Mouse (Mus musculus): ENCODE data around the gene Gne. TPM values are rescaled to one million over a fixed set of nuclear protein-coding genes. Genes with fewer than 3 reads are reported as not detected.

Gne gene
- polyA plus RNA-seq, 1 experiment from 2014 or later: 31.7 TPM

DNA sequence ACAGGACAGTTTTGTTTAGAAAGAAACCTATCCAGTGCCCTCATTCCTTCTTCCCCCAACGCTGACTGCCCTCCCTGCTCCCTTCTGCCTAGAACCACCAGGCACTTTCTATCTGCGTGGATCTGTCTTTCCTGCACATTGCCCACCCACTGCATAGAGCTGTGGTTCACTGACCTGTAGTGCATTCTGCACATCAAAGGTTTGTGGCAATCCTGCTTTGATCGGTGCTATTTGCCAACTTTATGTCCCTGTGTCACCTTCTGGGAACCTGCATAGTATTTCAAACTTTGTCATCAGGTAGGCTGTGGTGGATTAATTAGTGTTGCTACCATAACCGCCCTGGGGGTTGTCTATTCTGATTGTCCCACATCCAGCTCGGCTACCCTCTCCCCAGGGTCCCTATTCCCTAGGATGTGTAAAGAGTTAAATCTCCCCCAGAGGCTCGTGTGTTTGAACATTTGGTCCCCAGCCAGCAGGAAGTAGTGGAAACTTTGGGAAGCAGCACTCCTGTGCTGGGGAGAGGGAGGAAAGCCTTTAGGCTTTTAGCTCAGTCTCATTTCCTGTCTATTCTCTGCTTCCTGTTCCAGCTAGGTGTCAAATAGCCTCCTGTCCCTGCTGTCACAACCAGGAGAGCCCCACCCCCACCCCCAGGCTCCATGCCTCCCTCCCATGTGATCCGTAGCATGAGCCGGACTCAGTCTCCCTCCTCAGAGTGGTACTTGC is 20.4 kb upstream of the Gne start:
- Histone ChIP-seq H3K36me3 (replicated peaks) (no peaks in the 10 kb centered on the region), H3K27me3 (peaks cover 33% of the 10 kb centered on the region), H3K9ac (no peak overlapping the region), H3K4me2 (no peak overlapping the region), H3K4me3 (replicated peaks) (no peak overlapping the region), H3K27ac (replicated peaks) (no peak overlapping the region), H3K9me3 (replicated peaks) (no peaks in the 10 kb centered on the region), H3K4me1 (replicated peaks) (peaks cover 17% of the 10 kb centered on the region)
- ATAC-seq (ENCODE audit: insufficient read depth): no peak
- 35% methylated on average over 8 of the region's 8 CpGs for whole genome bisulfite sequencing (ENCODE audit: insufficient replicate concordance)

DNA sequence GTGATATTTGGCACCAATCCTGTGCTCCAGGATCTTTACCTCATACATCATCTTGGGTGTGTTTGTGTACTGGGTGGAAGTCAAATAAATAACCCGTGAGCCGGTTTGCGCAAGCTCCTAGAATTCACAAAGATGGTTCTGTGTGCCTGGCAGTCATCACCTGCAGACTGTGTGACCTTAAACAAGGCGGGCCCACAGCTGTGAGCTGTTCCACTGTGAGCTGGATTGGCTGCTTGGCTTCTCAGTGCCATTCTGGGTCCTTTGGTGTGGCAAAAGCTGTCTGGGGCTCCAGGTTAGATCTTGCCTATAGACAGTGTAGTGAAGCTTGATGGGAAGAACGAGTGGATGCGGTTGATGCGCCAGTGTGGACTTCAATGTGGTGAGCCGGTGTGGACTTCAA is 19.6 kb upstream of the Gne start:
- Histone ChIP-seq H3K36me3 (replicated peaks) (no peaks in the 10 kb centered on the region), H3K4me3 (replicated peaks) (no peak overlapping the region), H3K9me3 (replicated peaks) (no peaks in the 10 kb centered on the region), H3K4me1 (replicated peaks) (peaks cover 17% of the 10 kb centered on the region), H3K4me2 (no peak overlapping the region), H3K27ac (replicated peaks) (no peak overlapping the region), H3K9ac (no peak overlapping the region), H3K27me3 (peaks cover 33% of the 10 kb centered on the region)
- WGBS (ENCODE audit: insufficient replicate concordance): 78% methylated on average over 8 of the region's 8 CpGs
- ATAC-seq (ENCODE audit: insufficient read depth): no peak

GRCm38 (mm10) chr4:44097576-44098335 is 13.8 kb upstream of the Gne start:
- Histone ChIP-seq H3K27ac (replicated peaks) (no peak overlapping the region), H3K27me3 (peaks cover 5% of the 10 kb centered on the region), H3K9ac (no peak overlapping the region), H3K4me2 (no peak overlapping the region), H3K36me3 (replicated peaks) (no peaks in the 10 kb centered on the region), H3K4me3 (replicated peaks) (no peak overlapping the region), H3K4me1 (replicated peaks) (peaks cover 5% of the 10 kb centered on the region), H3K9me3 (replicated peaks) (no peaks in the 10 kb centered on the region)
- 44% methylated on average over 11 of the region's 11 CpGs for WGBS (ENCODE audit: insufficient replicate concordance)
- no peak for ATAC-seq (ENCODE audit: insufficient read depth)

DNA sequence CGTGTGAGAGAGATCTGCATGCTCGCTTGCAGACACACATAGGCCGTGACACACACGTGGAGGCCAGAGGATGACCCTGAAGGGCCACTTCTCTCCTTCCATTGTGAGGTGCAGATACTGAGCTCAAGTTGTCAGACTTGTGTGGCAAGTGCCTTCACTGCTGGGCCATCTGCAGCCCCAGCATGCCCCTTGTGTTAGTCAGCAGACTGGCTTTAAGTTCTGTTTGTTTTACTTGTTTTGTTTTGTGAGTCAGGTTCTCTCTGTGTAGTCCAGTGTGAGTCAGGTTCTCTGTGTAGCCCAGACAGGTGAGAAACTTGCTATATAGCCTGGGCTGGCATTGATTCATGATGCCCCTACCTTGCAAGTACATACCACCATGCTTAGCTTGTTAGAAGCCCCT is 10.5 kb upstream of the Gne start:
- H3K9ac ChIP-seq: no peak overlapping the region
- H3K4me2 ChIP-seq: no peak overlapping the region
- ATAC-seq (ENCODE audit: insufficient read depth): no peak
- 82% methylated on average over 4 of the region's 4 CpGs for WGBS (ENCODE audit: insufficient replicate concordance)
- H3K4me3 ChIP-seq (replicated peaks): no peak overlapping the region
- no peaks in the 10 kb centered on the region for H3K9me3 ChIP-seq (replicated peaks)
- peaks cover 22% of the 10 kb centered on the region for H3K4me1 ChIP-seq (replicated peaks)
- H3K36me3 ChIP-seq (replicated peaks): no peaks in the 10 kb centered on the region
- H3K27me3 ChIP-seq: peaks cover 5% of the 10 kb centered on the region; the same call in 1 of the 2 replicates
- no peak overlapping the region for H3K27ac ChIP-seq (replicated peaks)

DNA sequence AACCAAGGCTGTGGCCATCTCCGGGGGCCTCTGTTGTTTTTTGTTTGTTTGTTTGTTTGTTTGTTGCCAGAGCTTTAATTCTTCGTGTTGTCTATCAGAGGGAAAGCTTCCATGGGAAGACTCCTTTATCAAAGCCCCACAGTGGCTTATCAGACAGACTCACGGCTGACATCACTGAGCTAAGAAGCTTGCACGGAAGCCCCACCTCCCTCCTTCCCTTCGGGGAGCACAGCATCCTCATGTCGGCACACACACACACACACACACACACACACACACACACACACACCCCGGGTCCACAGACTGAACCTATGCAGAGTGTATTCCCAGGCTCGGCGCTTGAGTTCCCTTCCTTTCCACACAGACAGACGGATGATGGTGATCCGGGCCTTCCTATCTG is 8.4 kb upstream of the Gne start:
- peaks cover 10% of the 10 kb centered on the region for H3K27me3 ChIP-seq
- H3K9ac ChIP-seq: no peak overlapping the region
- peak; percentile 87 for ATAC-seq (ENCODE audit: insufficient read depth)
- peak overlapping the region; percentile 50 for H3K4me2 ChIP-seq
- H3K4me1 ChIP-seq (replicated peaks): peaks cover 22% of the 10 kb centered on the region
- no peak overlapping the region for H3K4me3 ChIP-seq (replicated peaks)
- 42% methylated on average over 11 of the region's 11 CpGs for WGBS (ENCODE audit: insufficient replicate concordance)
- H3K36me3 ChIP-seq (replicated peaks): no peaks in the 10 kb centered on the region
- peak overlapping the region; percentile 53; the same call in 1 of the 2 replicates for H3K27ac ChIP-seq (replicated peaks)
- no peaks in the 10 kb centered on the region for H3K9me3 ChIP-seq (replicated peaks)

GRCm38 (mm10) chr4:44085566-44085965 is 1.6 kb upstream of the Gne start:
- no peaks in the 10 kb centered on the region for H3K36me3 ChIP-seq (replicated peaks)
- 73% methylated on average over 3 of the region's 3 CpGs for WGBS (ENCODE audit: insufficient replicate concordance)
- peaks cover 46% of the 10 kb centered on the region for H3K27me3 ChIP-seq
- ATAC-seq (ENCODE audit: insufficient read depth): no peak
- H3K4me1 ChIP-seq (replicated peaks): 0 out of 2 replicates have a peak, but pooled peaks cover 5% of the 10 kb centered on the region
- H3K9me3 ChIP-seq (replicated peaks): no peaks in the 10 kb centered on the region
- no peak overlapping the region for H3K4me3 ChIP-seq (replicated peaks)
- H3K27ac ChIP-seq (replicated peaks): no peak overlapping the region
- H3K4me2 ChIP-seq: no peak overlapping the region
- H3K9ac ChIP-seq: no peak overlapping the region

DNA sequence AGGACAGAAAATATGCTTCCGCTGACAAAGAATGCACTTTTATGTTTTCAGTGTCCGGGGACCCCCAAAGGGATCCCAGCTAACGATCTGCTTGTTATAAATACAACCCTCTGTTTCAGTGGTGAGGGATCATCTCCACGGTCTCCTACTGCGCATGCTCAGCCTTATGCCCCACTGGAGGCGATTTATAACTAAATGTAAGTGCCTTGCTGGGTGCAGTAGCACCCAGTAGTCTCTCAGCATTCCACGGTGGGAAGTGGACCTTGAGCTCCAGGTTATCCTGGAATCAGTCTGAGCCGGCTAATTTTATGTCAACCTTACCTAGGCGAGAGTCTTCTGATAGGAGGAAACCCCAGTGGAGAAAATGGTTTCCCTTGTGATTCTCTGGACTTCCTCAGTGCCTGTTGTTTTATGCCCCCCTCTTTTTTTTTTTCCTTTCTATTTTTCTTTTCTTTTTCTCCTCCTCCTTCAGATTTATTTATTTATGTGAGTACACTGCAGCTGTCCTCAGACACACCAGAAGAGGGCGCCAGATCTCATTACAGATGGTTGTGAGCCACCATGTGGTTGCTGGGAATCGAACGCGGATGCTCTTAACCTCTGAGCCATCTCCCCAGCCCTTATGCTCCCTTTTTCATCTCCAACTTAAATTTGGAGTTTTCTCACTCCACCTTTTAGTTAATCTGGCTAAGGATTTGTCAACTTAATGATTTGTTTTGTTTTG is 787 bp upstream of the Gne start:
- Histone ChIP-seq H3K9ac (no peak overlapping the region), H3K27me3 (peaks cover 46% of the 10 kb centered on the region), H3K36me3 (replicated peaks) (no peaks in the 10 kb centered on the region), H3K27ac (replicated peaks) (no peak overlapping the region), H3K4me2 (no peak overlapping the region), H3K4me3 (replicated peaks) (no peak overlapping the region), H3K4me1 (replicated peaks) (0 out of 2 replicates have a peak, but pooled peaks cover 5% of the 10 kb centered on the region), H3K9me3 (replicated peaks) (no peaks in the 10 kb centered on the region)
- WGBS (ENCODE audit: insufficient replicate concordance): 70% methylated on average over 13 of the region's 13 CpGs
- no peak for ATAC-seq (ENCODE audit: insufficient read depth)

GRCm38 (mm10) chr4:44078358-44078933 is 5.5 kb downstream of the Gne start:
- Histone ChIP-seq H3K4me3 (replicated peaks) (no peak overlapping the region), H3K4me1 (replicated peaks) (peaks cover 18% of the 10 kb centered on the region), H3K27me3 (peaks cover 18% of the 10 kb centered on the region), H3K9ac (no peak overlapping the region), H3K4me2 (no peak overlapping the region), H3K9me3 (replicated peaks) (no peaks in the 10 kb centered on the region), H3K27ac (replicated peaks) (no peak overlapping the region), H3K36me3 (replicated peaks) (no peaks in the 10 kb centered on the region)
- ATAC-seq (ENCODE audit: insufficient read depth): no peak
- 69% methylated on average over 7 of the region's 7 CpGs for WGBS (ENCODE audit: insufficient replicate concordance)

- Histone ChIP-seq H3K36me3 (replicated peaks) (no peaks in the 10 kb centered on the region), H3K9ac (no peak overlapping the region), H3K9me3 (replicated peaks) (no peaks in the 10 kb centered on the region), H3K4me1 (replicated peaks) (peaks cover 54% of the 10 kb centered on the region), H3K4me3 (replicated peaks) (no peak overlapping the region), H3K4me2 (0 out of 2 replicates have a peak overlapping the region, but pooled peaks have one; percentile 11), H3K27ac (replicated peaks) (0 out of 2 replicates have a peak overlapping the region, but pooled peaks have one; percentile 11), H3K27me3 (no peaks in the 10 kb centered on the region)
- WGBS (ENCODE audit: insufficient replicate concordance): 35% methylated on average over 4 of the region's 4 CpGs
- ATAC-seq (ENCODE audit: insufficient read depth): no peak
Measured at GRCm38 (mm10) chr4:44074422-44074821, 9.6 kb downstream of the Gne start.

- peak overlapping the region; percentile 88 for H3K27ac ChIP-seq (replicated peaks)
- no peak for ATAC-seq (ENCODE audit: insufficient read depth)
Measured at GRCm38 (mm10) chr4:44073799-44074198, 10.2 kb downstream of the Gne start.

More at GRCm38 (mm10) chr4:44073799-44074198, 10.2 kb downstream of the Gne start:
- Histone ChIP-seq H3K4me2 (peak overlapping the region; percentile 94; the same call in 1 of the 2 replicates), H3K4me3 (replicated peaks) (no peak overlapping the region), H3K9me3 (replicated peaks) (no peaks in the 10 kb centered on the region), H3K27me3 (no peaks in the 10 kb centered on the region), H3K9ac (no peak overlapping the region), H3K36me3 (replicated peaks) (no peaks in the 10 kb centered on the region), H3K4me1 (replicated peaks) (peaks cover 59% of the 10 kb centered on the region)
- 69% methylated on average over 3 of the region's 3 CpGs for WGBS (ENCODE audit: insufficient replicate concordance)
